Comparison of ENCODE assay signal across 25 mouse cellular contexts in the genomic region with DNA sequence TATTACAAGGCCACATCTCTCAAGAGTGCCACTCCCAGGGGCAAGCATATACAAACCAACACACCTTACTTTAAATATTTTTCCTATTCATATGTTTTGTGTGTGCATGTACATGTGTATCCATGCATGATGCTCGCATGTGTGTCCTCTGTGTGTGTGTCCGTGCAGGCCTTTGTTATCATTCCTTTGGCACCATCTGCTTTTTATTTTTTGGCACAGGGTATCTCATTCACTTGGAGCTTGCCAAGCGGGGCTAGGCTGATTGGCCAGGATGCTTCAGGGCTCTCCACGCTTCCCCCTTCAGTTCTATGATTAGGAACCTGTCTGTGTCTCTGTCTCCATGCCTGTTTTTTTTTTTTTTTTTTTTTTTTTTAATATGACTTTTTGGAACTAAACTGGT.
DNase-seq lines count a peak whose midpoint lies in the region; ATAC-seq and TF ChIP-seq lines count a peak whose summit lies in the region.
"Had no signal": no experiment of that assay in that cellular context is flagged by ENCODE, and none has a peak within 500 bp of the region (broad histone marks: within the 10 kb centered on the region; RNA-seq: fewer than 3 reads in every experiment).

No protein-coding gene starts in this region.

- H3K4me1 ChIP-seq in cerebellum, adult 2 months (ENCODE audit: control insufficient read depth, insufficient read depth, low read length) = no peaks in the 10 kb centered on the region
- no peaks in the 10 kb centered on the region for H3K4me1 ChIP-seq in forebrain, embryonic 14.5 days (ENCODE audit: control insufficient read depth, insufficient read depth, low read length)
- no peaks in the 10 kb centered on the region for H3K4me1 ChIP-seq in forebrain, embryonic 16.5 days (replicated peaks; ENCODE audit: control insufficient read depth, insufficient read depth, low read length)
- H3K4me1 ChIP-seq: embryonic facial prominence, embryonic 15.5 days; forebrain, embryonic 12.5 days; forebrain, embryonic 15.5 days had no signal

- TF ChIP-seq POLR2A in cerebellum, adult 2 months (IDR thresholded peaks at IDR 0.05; ENCODE audit: borderline replicate concordance, insufficient read depth, low read length) = no peak

- no peak overlapping the region for H3K9ac ChIP-seq in forebrain, embryonic 14.5 days (ENCODE audit: low read length)
- no peak overlapping the region for H3K9ac ChIP-seq in forebrain, embryonic 16.5 days (replicated peaks; ENCODE audit: low read depth, low read length)
- H3K9ac ChIP-seq: embryonic facial prominence, embryonic 13.5 days; embryonic facial prominence, embryonic 15.5 days; forebrain, embryonic 12.5 days; forebrain, embryonic 15.5 days had no signal

- H3K4me3 ChIP-seq in cerebellum, adult 2 months (replicated peaks; ENCODE audit: insufficient read depth, low read depth, low read length) = no peak overlapping the region
- H3K4me3 ChIP-seq in forebrain, embryonic 14.5 days (ENCODE audit: low read depth, low read length) = no peak overlapping the region
- H3K4me3 ChIP-seq in forebrain, embryonic 16.5 days (replicated peaks; ENCODE audit: low read length) = no peak overlapping the region
- H3K4me3 ChIP-seq: embryonic facial prominence, embryonic 13.5 days; embryonic facial prominence, embryonic 15.5 days; erythroblast, embryonic 14.5 days; forebrain, embryonic 10.5 days; forebrain, embryonic 12.5 days; forebrain, embryonic 15.5 days had no signal

- no peak overlapping the region for H3K27ac ChIP-seq in cerebellum, adult 2 months (ENCODE audit: insufficient read depth, low read length)
- H3K27ac ChIP-seq in forebrain, embryonic 14.5 days (ENCODE audit: low read depth, low read length) = no peak overlapping the region
- no peak overlapping the region for H3K27ac ChIP-seq in forebrain, embryonic 16.5 days (ENCODE audit: low read length)
- H3K27ac ChIP-seq: embryonic facial prominence, embryonic 13.5 days; embryonic facial prominence, embryonic 15.5 days; forebrain, embryonic 10.5 days; forebrain, embryonic 12.5 days; forebrain, embryonic 15.5 days had no signal

- intact Hi-C loops in left cerebral cortex, postnatal 4 days (cut with DNase I) = no loop called here
- intact Hi-C loops in left cerebral cortex, postnatal 14 days (cut with DNase I) = no loop called here

- 30% methylated on average over 4 of the region's 4 CpGs for WGBS in cerebellum, adult 2 months
- WGBS in forebrain, embryonic 14.5 days = 79% methylated on average over 4 of the region's 4 CpGs
- 73% methylated on average over 4 of the region's 4 CpGs for WGBS in forebrain, embryonic 16.5 days

- H3K36me3 ChIP-seq in forebrain, embryonic 14.5 days (ENCODE audit: control insufficient read depth, insufficient read depth, low read length) = no peaks in the 10 kb centered on the region
- H3K36me3 ChIP-seq in forebrain, embryonic 16.5 days (ENCODE audit: control insufficient read depth, insufficient read depth) = no peaks in the 10 kb centered on the region
- H3K36me3 ChIP-seq: embryonic facial prominence, embryonic 13.5 days; embryonic facial prominence, embryonic 15.5 days; forebrain, embryonic 10.5 days; forebrain, embryonic 12.5 days; forebrain, embryonic 15.5 days; G1E had no signal

- H3K27me3 ChIP-seq in cerebellum, adult 2 months (ENCODE audit: control insufficient read depth, insufficient read depth, low read length) = no peaks in the 10 kb centered on the region; the same call in 1 of the 2 replicates
- H3K27me3 ChIP-seq in forebrain, embryonic 14.5 days (replicated peaks; ENCODE audit: control insufficient read depth, insufficient read depth, low read length) = no peaks in the 10 kb centered on the region
- H3K27me3 ChIP-seq in forebrain, embryonic 16.5 days (replicated peaks; ENCODE audit: control insufficient read depth, insufficient read depth, low read length) = no peaks in the 10 kb centered on the region
- H3K27me3 ChIP-seq: embryonic facial prominence, embryonic 13.5 days; embryonic facial prominence, embryonic 15.5 days; forebrain, embryonic 12.5 days; forebrain, embryonic 15.5 days; Patski had no signal

- ATAC-seq in forebrain, embryonic 14.5 days = no peak
- no peak for ATAC-seq in forebrain, embryonic 16.5 days
- ATAC-seq: activated CD4-positive, CD25-positive, alpha-beta regulatory T cell, adult 4 months; CD4-positive, CD25-positive, alpha-beta regulatory T cell, adult 4 months; forebrain, embryonic 15.5 days; Patski had no signal

- peak; percentile 35 to 54 for DNase-seq in cerebellum, postnatal 10 days
- DNase-seq in cerebellum, adult 2 months = no peak
- DNase-seq in forebrain, embryonic 14.5 days (ENCODE audit: low spot score) = peak; percentile 12
- peak; percentile 12 for DNase-seq in left cerebral cortex, postnatal 4 days
- DNase-seq in left cerebral cortex, postnatal 14 days (ENCODE audit: low spot score in 2 of 2) = no peak
- DNase-seq: adrenal gland, adult 8-10 months; adrenal gland, postnatal 14 days; adrenal gland, postnatal 36 days; B cell, adult 2 months; cerebellum, adult 11 months; cerebellum, adult 8-10 months; cerebellum, adult 9-11 months; cerebellum, postnatal 36 days; embryo, embryonic 11 days had no signal

- no peak overlapping the region for H3K4me2 ChIP-seq in forebrain, embryonic 14.5 days (ENCODE audit: low read length)
- no peak overlapping the region for H3K4me2 ChIP-seq in forebrain, embryonic 16.5 days (ENCODE audit: low read length)
- H3K4me2 ChIP-seq: embryonic facial prominence, embryonic 13.5 days; embryonic facial prominence, embryonic 15.5 days; forebrain, embryonic 12.5 days; forebrain, embryonic 15.5 days had no signal

- no peak for TF ChIP-seq CTCF in cerebellum, adult 2 months (IDR thresholded peaks at IDR 0.05; ENCODE audit: borderline replicate concordance, insufficient read depth, low read depth, low read length)

- no peaks in the 10 kb centered on the region for H3K9me3 ChIP-seq in forebrain, embryonic 14.5 days (replicated peaks; ENCODE audit: control insufficient read depth, low read length)
- no peaks in the 10 kb centered on the region for H3K9me3 ChIP-seq in forebrain, embryonic 16.5 days (ENCODE audit: control insufficient read depth, low read length)
- H3K9me3 ChIP-seq: embryonic facial prominence, embryonic 13.5 days; embryonic facial prominence, embryonic 15.5 days; forebrain, embryonic 10.5 days; forebrain, embryonic 12.5 days; forebrain, embryonic 15.5 days; G1E had no signal

Comparison
In these comparisons a context has a peak if more than half of its experiments do, and no peak if none do; other contexts are left out.
1. DNase-seq: peak in cerebellum, postnatal 10 days (2 of 2), forebrain, embryonic 14.5 days (single experiment) and left cerebral cortex, postnatal 4 days (single experiment); none in cerebellum, adult 2 months (0 of 2) and left cerebral cortex, postnatal 14 days (0 of 2).